Mouse (Mus musculus) forebrain, postnatal 0 days (tissue): ENCODE results near the gene Olfr1219. TPM values are rescaled to one million over a fixed set of nuclear protein-coding genes. Genes with fewer than 3 reads are reported as not detected.

Experiments
- ATAC-seq: fragments of 200-750 bp; cut with Nextera tagmentation; 2 replicates; pipeline ENCODE4 v1.8.0; 2017; ENCODE audit warnings: mild to moderate bottlenecking, moderate library complexity
- DNase-seq: peaks from one replicate; pipeline ENCODE4 v3.0.0-alpha.2; 2015
- H3K27ac ChIP-seq: fragments of 300-500 bp; sonication (generic); 2 replicates; pipeline ENCODE4 v1.5.1; 2014; ENCODE audit warnings: low read depth, mild to moderate bottlenecking, antibody characterized with exemption, low read length, moderate library complexity, mixed read lengths
- H3K27me3 ChIP-seq: fragments of 300-500 bp; sonication (generic); 2 replicates; pipeline ENCODE4 v1.6.1; 2014; ENCODE audit warnings: mild to moderate bottlenecking, low read length, mixed read lengths; ENCODE audit not compliant: insufficient read depth
- H3K36me3 ChIP-seq: fragments of 300-500 bp; sonication (generic); 2 replicates; pipeline ENCODE4 v1.6.1; 2014; ENCODE audit warnings: mild to moderate bottlenecking, moderate library complexity; ENCODE audit not compliant: insufficient read depth
- H3K4me1 ChIP-seq: fragments of 300-500 bp; sonication (generic); 2 replicates; pipeline ENCODE4 v1.6.1; 2014; ENCODE audit warnings: antibody characterized with exemption; ENCODE audit not compliant: insufficient read depth
- H3K4me2 ChIP-seq: fragments of 300-500 bp; sonication (generic); 2 replicates; pipeline ENCODE4 v1.6.1; 2014; ENCODE audit warnings: low read depth, mild to moderate bottlenecking, moderate library complexity
- H3K4me3 ChIP-seq: fragments of 300-500 bp; sonication (generic); 2 replicates; pipeline ENCODE4 v1.5.1; 2014; ENCODE audit warnings: low read depth, low read length, mixed read lengths
- H3K9ac ChIP-seq: fragments of 300-500 bp; sonication (generic); 2 replicates; pipeline ENCODE4 v1.6.1; 2014; ENCODE audit warnings: mild to moderate bottlenecking
- H3K9me3 ChIP-seq: fragments of 300-500 bp; sonication (generic); 2 replicates; pipeline ENCODE4 v1.6.1; 2016; ENCODE audit warnings: low read length
- CTCF ChIP-seq: sonication (generic); IDR thresholded peaks from 2 replicates; pipeline ENCODE4 v1.5.1; 2016; ENCODE audit warnings: antibody characterized with exemption, control low read depth, low read depth
- WGBS: fragments of 180-500 bp; shearing (Covaris S2); extraction: QIAGEN DNeasy Blood & Tissue Kit; methylation state at CpG from one replicate; pipeline ENCODE4 v1.1.7; 2014; 5-methylcytosine and 5-hydroxymethylcytosine counted together
- polyA plus RNA-seq: library from polyadenylated mRNA; unstranded; fragments of >200 nt; fragmentation: Nextera tagmentation; extraction: Ambion mirVana; gene quantifications from 2 replicates; pipeline ENCODE4 v1.2.1, GENCODE M21; 2015
- total RNA-seq: library from RNA; depleted of rRNA; stranded (reverse); fragments of >200 nt; gene quantifications from 2 replicates; pipeline ENCODE4 v1.2.3, GENCODE M21; 2014; rRNA removed

The Olfr1219 gene
- total and polyA plus RNA-seq, 2 experiments from 2014 or later, result not detected

DNA sequence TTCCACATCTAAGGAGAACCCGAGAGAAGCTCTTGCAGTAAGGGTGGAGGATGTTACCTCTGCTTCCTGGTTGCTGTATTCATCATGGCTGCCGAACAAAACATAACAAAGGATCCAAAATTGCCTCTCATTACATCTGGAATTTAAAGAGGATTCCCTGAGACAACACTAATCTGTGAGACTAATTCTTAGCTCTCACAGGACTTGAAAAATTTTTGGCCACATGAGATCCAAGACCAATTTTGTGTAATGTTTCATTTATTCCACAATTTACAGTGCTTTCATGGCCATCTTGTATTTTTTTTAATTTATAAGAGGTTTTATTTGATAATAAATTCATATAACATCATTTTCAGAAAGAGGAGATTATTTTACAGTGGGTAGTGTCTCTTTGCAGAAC is 51.3 kb downstream of the Olfr1219 start, which contains the start of gene Olfr1217:
Gene Olfr1217 (minus strand): TSS at position 101 of the 400 bp plus-strand sequence.
- Histone ChIP-seq H3K27me3 (no peaks in the 10 kb centered on the region), H3K27ac (no peak within 1 kb of the TSS), H3K9ac (no peak within 1 kb of the TSS), H3K4me3 (no peak within 1 kb of the TSS), H3K4me2 (no peak within 1 kb of the TSS), H3K4me1 (no peaks in the 10 kb centered on the region), H3K36me3 (no peaks in the 10 kb centered on the region), H3K9me3 (no peaks in the 10 kb centered on the region)
- DNase-seq, result no peak
- WGBS, result 63% methylated on average over 2 of the region's 2 CpGs
- no peak for TF ChIP-seq CTCF
- ATAC-seq, result no peak

Other genes starting within 250 kb of the Olfr1219 start
- not detected in 2 replicates for gene Olfr1204, start 234.2 kb downstream of the Olfr1219 start, total RNA-seq
- gene Olfr1204, start 234.2 kb downstream of the Olfr1219 start, polyA plus RNA-seq, result not detected in 2 replicates
- gene Olfr1206, start 220.3 kb downstream of the Olfr1219 start, total RNA-seq, result not detected in 2 replicates
- not detected in 2 replicates for gene Olfr1206, start 220.3 kb downstream of the Olfr1219 start, polyA plus RNA-seq
- not detected in 2 replicates for gene Olfr1208, start 181.2 kb downstream of the Olfr1219 start, total RNA-seq
- gene Olfr1208, start 181.2 kb downstream of the Olfr1219 start, polyA plus RNA-seq, result not detected in 2 replicates
- not detected in 2 replicates for gene Olfr1209, start 168.4 kb downstream of the Olfr1219 start, total RNA-seq
- not detected in 2 replicates for gene Olfr1209, start 168.4 kb downstream of the Olfr1219 start, polyA plus RNA-seq
- not detected in 2 replicates for gene Olfr1211, start 145.4 kb downstream of the Olfr1219 start, total RNA-seq
- not detected in 2 replicates for gene Olfr1211, start 145.4 kb downstream of the Olfr1219 start, polyA plus RNA-seq
- not detected in 2 replicates for gene Olfr1212, start 129.5 kb downstream of the Olfr1219 start, total RNA-seq
- not detected in 2 replicates for gene Olfr1212, start 129.5 kb downstream of the Olfr1219 start, polyA plus RNA-seq
- not detected in 2 replicates for gene Gm13762, start 103.2 kb downstream of the Olfr1219 start, total RNA-seq
- gene Gm13762, start 103.2 kb downstream of the Olfr1219 start, polyA plus RNA-seq, result not detected in 2 replicates
- gene Olfr1214, start 90.9 kb downstream of the Olfr1219 start, total RNA-seq, result not detected in 2 replicates
- not detected in 2 replicates for gene Olfr1214, start 90.9 kb downstream of the Olfr1219 start, polyA plus RNA-seq
- gene Olfr1215, start 76.5 kb downstream of the Olfr1219 start, total RNA-seq, result not detected in 2 replicates
- not detected in 2 replicates for gene Olfr1215, start 76.5 kb downstream of the Olfr1219 start, polyA plus RNA-seq
- gene Olfr1216, start 65.2 kb downstream of the Olfr1219 start, total RNA-seq, result not detected in 2 replicates
- not detected in 2 replicates for gene Olfr1216, start 65.2 kb downstream of the Olfr1219 start, polyA plus RNA-seq
- gene Olfr1217, start 51.4 kb downstream of the Olfr1219 start, total RNA-seq, result not detected in 2 replicates
- not detected in 2 replicates for gene Olfr1217, start 51.4 kb downstream of the Olfr1219 start, polyA plus RNA-seq
- gene Olfr1218, start 22.3 kb downstream of the Olfr1219 start, total RNA-seq, result not detected in 2 replicates
- not detected in 2 replicates for gene Olfr1218, start 22.3 kb downstream of the Olfr1219 start, polyA plus RNA-seq
- not detected in 2 replicates for gene Olfr1220, start 23.3 kb upstream of the Olfr1219 start, total RNA-seq
- not detected in 2 replicates for gene Olfr1220, start 23.3 kb upstream of the Olfr1219 start, polyA plus RNA-seq
- not detected in 2 replicates for gene Olfr1221, start 33.8 kb upstream of the Olfr1219 start, total RNA-seq
- not detected in 2 replicates for gene Olfr1221, start 33.8 kb upstream of the Olfr1219 start, polyA plus RNA-seq
- gene Olfr1222, start 49.5 kb upstream of the Olfr1219 start, total RNA-seq, result not detected in 2 replicates
- gene Olfr1222, start 49.5 kb upstream of the Olfr1219 start, polyA plus RNA-seq, result not detected in 2 replicates
- gene Olfr1223, start 68.0 kb upstream of the Olfr1219 start, total RNA-seq, result not detected in 2 replicates
- gene Olfr1223, start 68.0 kb upstream of the Olfr1219 start, polyA plus RNA-seq, result not detected in 2 replicates
- not detected in 2 replicates for gene Olfr1224-ps1, start 80.6 kb upstream of the Olfr1219 start, total RNA-seq
- gene Olfr1224-ps1, start 80.6 kb upstream of the Olfr1219 start, polyA plus RNA-seq, result not detected in 2 replicates
- not detected in 2 replicates for gene Olfr1225, start 91.2 kb upstream of the Olfr1219 start, total RNA-seq
- gene Olfr1225, start 91.2 kb upstream of the Olfr1219 start, polyA plus RNA-seq, result not detected in 2 replicates
- gene Olfr1226, start 116.5 kb upstream of the Olfr1219 start, total RNA-seq, result not detected in 2 replicates
- not detected in 2 replicates for gene Olfr1226, start 116.5 kb upstream of the Olfr1219 start, polyA plus RNA-seq
- gene Olfr1228, start 170.5 kb upstream of the Olfr1219 start, total RNA-seq, result not detected in 2 replicates
- not detected in 2 replicates for gene Olfr1228, start 170.5 kb upstream of the Olfr1219 start, polyA plus RNA-seq
- not detected in 2 replicates for gene Olfr1229, start 204.5 kb upstream of the Olfr1219 start, total RNA-seq
- gene Olfr1229, start 204.5 kb upstream of the Olfr1219 start, polyA plus RNA-seq, result not detected in 2 replicates
- gene Olfr1230, start 213.8 kb upstream of the Olfr1219 start, total RNA-seq, result not detected in 2 replicates
- not detected in 2 replicates for gene Olfr1230, start 213.8 kb upstream of the Olfr1219 start, polyA plus RNA-seq
- not detected in 2 replicates for gene Olfr1231, start 223.6 kb upstream of the Olfr1219 start, total RNA-seq
- not detected in 2 replicates for gene Olfr1231, start 223.6 kb upstream of the Olfr1219 start, polyA plus RNA-seq
- not detected in 2 replicates for gene Olfr1232, start 246.2 kb upstream of the Olfr1219 start, total RNA-seq
- not detected in 2 replicates for gene Olfr1232, start 246.2 kb upstream of the Olfr1219 start, polyA plus RNA-seq